In the genomic region with DNA sequence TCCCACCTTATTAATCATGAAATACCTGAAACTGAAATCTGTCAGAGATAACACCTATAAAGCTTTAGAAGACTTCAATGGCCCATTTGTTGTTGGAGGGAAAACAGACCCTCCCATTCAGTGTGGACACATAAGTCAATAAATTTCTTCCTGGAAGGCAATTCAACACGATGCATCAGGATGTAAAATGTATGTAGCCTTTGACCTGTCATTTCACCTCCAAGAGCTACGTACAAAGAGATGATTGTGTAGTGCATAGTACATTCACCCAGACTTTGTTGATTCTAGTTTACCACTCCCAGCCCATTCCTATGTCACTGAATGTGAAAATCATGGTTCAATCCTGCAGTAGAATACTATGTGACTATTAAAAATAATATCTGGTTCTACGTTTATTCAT, we compare ENCODE assay signal across 26 mouse cellular contexts. TPM values are rescaled to one million over a fixed set of nuclear protein-coding genes. Genes with fewer than 3 reads are reported as not detected.
"Had no signal": no experiment of that assay in that cellular context is flagged by ENCODE, and none has a peak within 500 bp of the region (broad histone marks: within the 10 kb centered on the region; RNA-seq: fewer than 3 reads in every experiment).

No protein-coding gene starts in this region.

- H3K9me3 ChIP-seq: heart, embryonic 10.5 days; heart, embryonic 12.5 days; hindbrain, embryonic 13.5 days; hindbrain, embryonic 15.5 days; kidney, embryonic 15.5 days; limb, embryonic 10.5 days; liver, embryonic 13.5 days had no signal

- H3K4me3 ChIP-seq: heart, embryonic 10.5 days; heart, embryonic 12.5 days; hindbrain, embryonic 13.5 days; hindbrain, embryonic 15.5 days; kidney, embryonic 15.5 days; layer of hippocampus, adult 2 months; left cerebral cortex, adult 2 months; limb, embryonic 10.5 days; limb, embryonic 12.5 days; liver, embryonic 13.5 days had no signal

- DNase-seq: gastrocnemius, postnatal 14 days; heart, adult 18-20 months; heart, postnatal 10 days; heart, postnatal 36 days; kidney, adult 11 months; kidney, adult 2 months; kidney, adult 9 months; kidney, postnatal 14 days; kidney, postnatal 36 days; liver; liver, embryonic 13.5 days had no signal

- H3K9ac ChIP-seq: heart, embryonic 12.5 days; hindbrain, embryonic 13.5 days; hindbrain, embryonic 15.5 days; kidney, embryonic 15.5 days; limb, embryonic 12.5 days; liver, embryonic 13.5 days had no signal

- ATAC-seq: forebrain, embryonic 16.5 days; hindbrain, postnatal 0 days had no signal

- H3K27ac ChIP-seq: heart, embryonic 10.5 days; hindbrain, embryonic 13.5 days; hindbrain, embryonic 15.5 days; hindbrain, postnatal 0 days; kidney, embryonic 15.5 days; kidney, postnatal 0 days; layer of hippocampus, adult 2 months; left cerebral cortex, adult 2 months; limb, embryonic 10.5 days; limb, embryonic 12.5 days; liver, embryonic 13.5 days had no signal

- H3K36me3 ChIP-seq: heart, embryonic 10.5 days; heart, embryonic 12.5 days; hindbrain, embryonic 13.5 days; hindbrain, embryonic 15.5 days; kidney, embryonic 15.5 days; limb, embryonic 10.5 days; limb, embryonic 12.5 days; liver, embryonic 13.5 days had no signal

- H3K4me2 ChIP-seq: heart, embryonic 12.5 days; hindbrain, embryonic 13.5 days; hindbrain, embryonic 15.5 days; kidney, embryonic 15.5 days; limb, embryonic 12.5 days; liver, embryonic 11.5 days; liver, embryonic 13.5 days had no signal

- H3K27me3 ChIP-seq: heart, embryonic 12.5 days; hindbrain, embryonic 13.5 days; hindbrain, embryonic 15.5 days; kidney, embryonic 15.5 days; limb, embryonic 12.5 days; liver, embryonic 13.5 days had no signal

- H3K4me1 ChIP-seq: heart, embryonic 10.5 days; heart, embryonic 12.5 days; hindbrain, embryonic 13.5 days; hindbrain, embryonic 15.5 days; kidney, embryonic 15.5 days; limb, embryonic 10.5 days; limb, embryonic 12.5 days; liver, embryonic 13.5 days had no signal

RNA-seq across cellular contexts. Expression of gene Fst, which starts 39.4 kb away (rescaled TPM):
- total RNA-seq: granulocyte monocyte progenitor cell, adult 5-6 weeks; hematopoietic stem cell, adult 5-6 weeks had no signal
